Mouse (Mus musculus) midbrain, embryonic 12.5 days (tissue): ENCODE data around the gene Tmem178. TPM values are rescaled to one million over a fixed set of nuclear protein-coding genes. Genes with fewer than 3 reads are reported as not detected.

Source experiments
- ATAC-seq: fragments of 200-750 bp; cut with Nextera tagmentation; 2 replicates; pipeline ENCODE4 v1.8.0; 2017; ENCODE audit warnings: low read depth, moderate TSS enrichment, moderate library complexity; ENCODE audit not compliant: low FRiP score
- H3K27ac ChIP-seq: fragments of 300-500 bp; sonication (generic); replicated peaks from 2 replicates; pipeline ENCODE4 v1.5.1; 2016; ENCODE audit warnings: mild to moderate bottlenecking
- H3K27me3 ChIP-seq: fragments of 300-500 bp; sonication (generic); 2 replicates; pipeline ENCODE4 v1.6.1; 2016; ENCODE audit warnings: mild to moderate bottlenecking
- H3K36me3 ChIP-seq: fragments of 300-500 bp; sonication (generic); 2 replicates; pipeline ENCODE4 v1.6.1; 2016
- H3K4me1 ChIP-seq: fragments of 300-500 bp; sonication (generic); 2 replicates; pipeline ENCODE4 v1.6.1; 2016
- H3K4me2 ChIP-seq: fragments of 300-500 bp; sonication (generic); replicated peaks from 2 replicates; pipeline ENCODE4 v1.6.1; 2016; ENCODE audit warnings: mild to moderate bottlenecking, moderate library complexity
- H3K4me3 ChIP-seq: fragments of 300-500 bp; sonication (generic); 2 replicates; pipeline ENCODE4 v1.5.1; 2016; ENCODE audit warnings: mild to moderate bottlenecking
- H3K9ac ChIP-seq: fragments of 300-500 bp; sonication (generic); replicated peaks from 2 replicates; pipeline ENCODE4 v1.6.1; 2016; ENCODE audit warnings: mild to moderate bottlenecking, moderate library complexity
- H3K9me3 ChIP-seq: fragments of 300-500 bp; sonication (generic); 2 replicates; pipeline ENCODE4 v1.6.1; 2016; ENCODE audit warnings: mild to moderate bottlenecking
- WGBS: fragments of 180-500 bp; shearing (Covaris S2); methylation state at CpG from one replicate; pipeline ENCODE4 v1.1.7; 2016; 5-methylcytosine and 5-hydroxymethylcytosine counted together
- polyA plus RNA-seq: library from polyadenylated mRNA; unstranded; fragments of >200 nt; fragmentation: Nextera tagmentation; extraction: Ambion mirVana; gene quantifications from 2 replicates; pipeline ENCODE4 v1.2.1, GENCODE M21; 2016

The Tmem178 gene
- polyA plus RNA-seq, 1 experiment from 2014 or later, result 23.4 TPM

DNA sequence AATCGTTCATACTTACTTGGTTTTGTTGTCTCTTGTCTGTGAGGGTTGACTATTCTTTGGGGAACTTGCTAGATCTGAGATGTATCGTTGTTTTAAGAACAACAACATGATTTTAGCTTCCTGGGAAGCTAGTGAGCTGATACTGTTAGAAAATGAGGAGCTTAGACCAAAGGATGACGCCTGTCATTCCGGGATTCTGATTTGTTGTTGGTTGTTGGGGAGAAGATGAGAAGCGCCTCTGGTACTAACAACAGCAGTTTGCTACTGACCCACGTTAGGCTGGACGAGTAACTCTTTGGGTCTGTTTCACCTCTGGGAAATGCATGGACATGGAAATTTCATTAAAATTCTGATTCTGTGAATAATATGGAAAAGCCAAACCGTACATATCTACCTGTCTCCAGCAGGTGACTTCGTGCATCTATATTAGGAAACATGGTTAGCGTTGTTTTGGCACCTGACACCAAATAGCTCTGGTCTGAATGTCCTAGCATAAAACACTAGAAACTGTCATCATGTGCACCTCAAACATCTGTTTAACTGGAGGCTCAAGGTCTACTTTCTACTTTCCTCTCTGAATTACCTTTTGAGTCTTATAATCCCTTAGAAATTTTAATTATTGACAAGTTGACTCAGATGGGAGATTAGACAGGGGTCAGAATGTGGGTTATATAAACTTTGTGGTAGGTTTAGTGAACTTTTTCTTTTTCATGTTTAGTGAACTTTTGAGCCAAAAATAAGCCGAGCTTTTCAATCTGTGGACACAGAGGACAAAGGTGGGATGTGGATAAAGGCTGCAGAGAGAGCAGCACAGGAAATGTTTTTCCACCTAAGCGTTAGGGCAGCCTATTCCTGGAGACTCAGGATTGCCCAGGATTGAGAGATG is 2.9 kb downstream of the Tmem178 start:
- 84% methylated on average over 12 of the region's 12 CpGs for WGBS
- ATAC-seq, result no peak
- Histone ChIP-seq H3K9ac (no peak overlapping the region), H3K4me2 (peak overlapping the region; percentile 51), H3K27me3 (peaks cover 17% of the 10 kb centered on the region), H3K4me1 (peaks cover 15% of the 10 kb centered on the region), H3K9me3 (no peaks in the 10 kb centered on the region), H3K27ac (no peak overlapping the region), H3K4me3 (peak overlapping the region; percentile 36; the same call in 1 of the 2 replicates), H3K36me3 (no peaks in the 10 kb centered on the region)

DNA sequence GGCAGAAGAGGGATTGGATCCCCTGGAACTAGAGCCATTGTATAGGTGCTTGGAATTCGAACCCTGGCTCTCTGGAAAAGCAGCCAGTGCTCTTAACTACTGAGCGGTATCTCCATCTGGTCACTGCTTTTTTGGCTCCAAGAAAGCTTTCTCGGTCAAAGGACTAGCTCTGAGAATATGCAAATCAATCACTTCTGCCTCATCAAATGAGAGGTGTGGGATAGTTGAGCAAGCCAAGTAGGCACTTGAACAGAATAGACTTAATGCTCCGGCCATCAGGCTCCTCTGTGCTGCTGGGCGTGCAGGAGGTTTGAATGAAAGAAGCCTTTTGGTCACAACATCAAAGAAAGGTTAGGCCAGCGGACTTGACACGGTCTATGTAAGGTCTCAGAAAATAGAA is 5.0 kb downstream of the Tmem178 start:
- 81% methylated on average over 7 of the region's 7 CpGs for WGBS
- H3K27me3 ChIP-seq, result peaks cover 7% of the 10 kb centered on the region
- no peak overlapping the region for H3K27ac ChIP-seq
- ATAC-seq, result no peak
- H3K4me3 ChIP-seq, result no peak overlapping the region
- H3K4me1 ChIP-seq, result peaks cover 20% of the 10 kb centered on the region
- H3K9me3 ChIP-seq, result no peaks in the 10 kb centered on the region
- H3K4me2 ChIP-seq, result no peak overlapping the region
- no peak overlapping the region for H3K9ac ChIP-seq
- no peaks in the 10 kb centered on the region for H3K36me3 ChIP-seq

DNA sequence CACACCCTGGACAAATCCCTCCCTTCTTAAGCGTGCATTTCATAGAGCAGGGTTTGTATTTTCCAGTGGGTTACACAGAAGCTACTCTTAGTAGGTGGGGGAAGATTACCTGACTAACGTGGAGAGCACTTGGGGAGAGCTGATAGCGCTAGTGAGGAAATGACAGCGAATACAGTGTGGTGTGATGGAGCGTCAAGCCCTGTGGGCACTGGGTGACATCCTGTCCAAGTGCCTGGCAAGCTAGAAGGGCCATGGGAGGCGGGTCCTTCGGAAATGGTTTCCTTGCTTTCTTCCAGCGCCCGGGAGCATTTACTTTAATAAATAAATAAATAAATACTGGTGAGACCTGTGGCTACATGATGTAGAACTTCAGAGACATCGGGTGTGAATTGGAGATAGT is 5.5 kb downstream of the Tmem178 start:
- no peak for ATAC-seq
- Histone ChIP-seq H3K9ac (no peak overlapping the region), H3K27ac (no peak overlapping the region), H3K4me2 (no peak overlapping the region), H3K4me1 (peaks cover 20% of the 10 kb centered on the region), H3K27me3 (peaks cover 7% of the 10 kb centered on the region), H3K9me3 (no peaks in the 10 kb centered on the region), H3K4me3 (no peak overlapping the region), H3K36me3 (no peaks in the 10 kb centered on the region)
- 89% methylated on average over 10 of the region's 10 CpGs for WGBS

DNA sequence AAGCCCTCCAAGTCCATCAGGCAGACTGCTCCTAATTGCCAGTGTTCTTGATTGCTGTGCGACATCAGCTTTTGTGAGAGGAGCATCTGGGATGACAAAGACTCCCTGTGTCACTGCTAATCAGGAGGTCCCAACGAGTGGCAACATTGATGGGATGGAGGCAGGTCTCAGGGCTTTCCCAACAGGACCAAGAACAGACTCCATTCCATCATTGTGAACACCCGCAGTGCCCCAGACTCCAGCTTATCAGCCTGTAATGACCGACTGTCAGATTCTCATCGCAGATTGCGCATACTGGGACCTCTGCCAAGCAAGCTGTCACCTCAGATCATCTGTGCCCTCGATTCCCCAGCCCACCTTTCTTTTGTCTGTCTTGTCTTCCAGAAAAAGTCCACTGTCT is 7.9 kb downstream of the Tmem178 start:
- Histone ChIP-seq H3K36me3 (no peaks in the 10 kb centered on the region), H3K4me3 (no peak overlapping the region), H3K27ac (no peak overlapping the region), H3K27me3 (no peaks in the 10 kb centered on the region), H3K4me1 (peaks cover 19% of the 10 kb centered on the region), H3K9me3 (no peaks in the 10 kb centered on the region), H3K9ac (no peak overlapping the region), H3K4me2 (no peak overlapping the region)
- 72% methylated on average over 7 of the region's 7 CpGs for WGBS
- ATAC-seq, result no peak

DNA sequence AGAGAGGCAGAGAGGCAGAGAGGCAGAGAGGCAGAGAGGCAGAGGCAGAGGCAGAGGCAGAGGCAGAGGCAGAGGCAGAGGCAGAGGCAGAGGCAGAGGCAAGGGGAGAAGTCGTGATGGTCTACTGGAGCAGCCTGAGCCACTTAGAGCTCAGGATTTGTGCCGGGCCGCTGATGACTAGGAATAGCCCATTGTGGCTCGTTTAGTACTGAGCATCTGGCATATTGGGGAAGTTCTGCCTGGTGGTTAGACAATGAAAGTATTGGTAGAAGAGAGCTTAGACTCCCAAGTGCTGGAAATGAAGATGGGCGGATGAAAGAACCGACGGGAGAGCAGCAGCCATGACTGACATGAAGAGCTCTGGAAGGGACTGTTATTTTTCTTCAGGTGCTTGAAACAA is 11.0 kb downstream of the Tmem178 start:
- WGBS, result 66% methylated on average over 7 of the region's 7 CpGs
- no peak for ATAC-seq
- H3K4me2 ChIP-seq, result no peak overlapping the region
- H3K9me3 ChIP-seq, result no peaks in the 10 kb centered on the region
- no peak overlapping the region for H3K4me3 ChIP-seq
- H3K27me3 ChIP-seq, result no peaks in the 10 kb centered on the region
- no peaks in the 10 kb centered on the region for H3K36me3 ChIP-seq
- no peak overlapping the region for H3K9ac ChIP-seq
- no peak overlapping the region for H3K27ac ChIP-seq
- peaks cover 19% of the 10 kb centered on the region for H3K4me1 ChIP-seq

DNA sequence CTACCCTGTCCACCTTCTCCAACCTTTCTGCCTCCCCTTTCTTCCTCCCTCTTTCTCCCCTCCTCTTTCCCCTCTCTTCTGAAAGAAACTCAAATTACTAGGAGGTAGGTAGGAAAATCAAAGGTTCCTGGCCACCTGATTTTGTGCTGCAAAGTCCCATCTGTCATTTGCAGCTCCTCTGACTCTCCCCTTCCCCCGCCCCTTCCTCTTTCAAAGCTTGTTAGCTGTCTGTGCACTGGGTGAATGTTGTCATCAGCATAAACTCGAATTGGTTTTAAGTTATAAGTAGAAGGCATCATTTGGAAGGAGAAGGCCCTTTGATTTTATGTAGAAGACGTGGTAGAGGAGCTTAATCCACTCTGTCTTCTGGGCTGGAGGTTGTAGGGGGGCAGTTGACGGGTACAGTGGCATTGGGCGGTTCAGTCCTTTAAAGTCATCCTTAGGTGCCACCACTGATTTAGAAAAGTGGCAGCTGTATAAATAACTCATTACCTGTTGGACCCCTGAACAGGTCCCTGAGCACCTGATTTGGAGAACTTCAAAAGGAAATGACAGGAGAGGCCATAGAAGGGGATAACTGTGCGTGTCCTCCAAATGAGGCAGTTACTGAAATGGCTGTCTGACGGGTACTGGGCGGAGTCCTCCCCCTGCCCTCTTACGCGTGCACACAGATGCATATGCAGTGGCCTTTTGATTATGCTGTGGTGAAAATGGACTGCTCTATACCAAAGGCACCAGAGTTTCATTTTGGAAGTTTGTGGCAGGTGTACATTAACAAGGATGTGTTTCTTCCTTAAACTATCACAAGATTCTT is 11.8 kb downstream of the Tmem178 start:
- no peak overlapping the region for H3K4me2 ChIP-seq
- ATAC-seq, result peak; percentile 47; the same call in 1 of the 2 replicates
- no peak overlapping the region for H3K27ac ChIP-seq

DNA sequence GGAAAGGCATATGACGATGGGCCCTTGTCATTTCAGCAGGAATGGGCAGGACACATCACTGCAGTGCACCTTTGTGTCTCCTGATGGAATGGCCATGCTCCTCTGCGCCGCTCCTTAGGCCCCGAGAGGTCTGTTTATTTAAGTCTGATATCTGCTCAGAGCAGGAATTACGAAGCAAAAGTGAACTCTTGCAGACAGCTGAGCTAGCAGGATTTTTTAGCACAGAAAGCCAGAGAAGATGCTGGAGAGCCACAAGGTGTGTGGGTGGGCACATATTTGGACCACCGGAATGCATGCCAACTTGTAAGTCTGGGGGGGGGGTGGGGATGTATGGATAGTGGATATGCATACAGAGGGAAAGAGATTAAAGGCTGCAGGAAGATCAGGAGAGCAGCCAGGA is 13.9 kb downstream of the Tmem178 start:
- Histone ChIP-seq H3K9ac (no peak overlapping the region), H3K4me3 (no peak overlapping the region), H3K36me3 (no peaks in the 10 kb centered on the region), H3K4me1 (peaks cover 14% of the 10 kb centered on the region), H3K27ac (no peak overlapping the region), H3K9me3 (no peaks in the 10 kb centered on the region), H3K4me2 (no peak overlapping the region), H3K27me3 (no peaks in the 10 kb centered on the region)
- 78% methylated on average over 6 of the region's 6 CpGs for WGBS
- ATAC-seq, result no peak

More for the DNA sequence above, 11.8 kb downstream of the Tmem178 start:
- WGBS, result 75% methylated on average over 10 of the region's 10 CpGs
- Histone ChIP-seq H3K27me3 (no peaks in the 10 kb centered on the region), H3K36me3 (no peaks in the 10 kb centered on the region), H3K9ac (no peak overlapping the region; the same call in 1 of the 2 replicates), H3K9me3 (no peaks in the 10 kb centered on the region), H3K4me3 (no peak overlapping the region), H3K4me1 (peaks cover 19% of the 10 kb centered on the region)

DNA sequence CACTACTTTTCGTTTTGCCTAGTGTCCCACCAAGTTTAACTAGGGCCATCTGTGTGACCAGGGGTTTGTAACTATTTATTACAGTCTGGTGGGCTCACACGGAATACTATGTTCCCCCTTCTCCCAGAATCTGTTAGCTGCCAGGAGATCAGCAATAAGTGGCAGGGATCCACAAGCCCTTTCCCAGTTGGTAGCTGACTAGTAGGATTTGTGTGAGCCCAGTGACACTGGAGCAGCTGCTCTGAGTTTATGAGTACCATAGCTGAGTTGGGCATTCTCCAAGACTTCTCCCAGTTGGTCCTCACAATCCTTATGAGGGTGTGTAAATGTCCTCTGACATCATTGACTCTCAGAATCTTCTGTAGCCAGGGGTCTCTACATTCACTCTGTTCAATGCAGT is 15.4 kb downstream of the Tmem178 start:
- H3K4me2 ChIP-seq, result no peak overlapping the region
- no peaks in the 10 kb centered on the region for H3K9me3 ChIP-seq
- no peak overlapping the region for H3K4me3 ChIP-seq
- no peak overlapping the region for H3K27ac ChIP-seq
- 84% methylated on average over 2 of the region's 2 CpGs for WGBS
- ATAC-seq, result no peak
- H3K9ac ChIP-seq, result no peak overlapping the region
- peaks cover 12% of the 10 kb centered on the region for H3K4me1 ChIP-seq
- H3K27me3 ChIP-seq, result no peaks in the 10 kb centered on the region
- H3K36me3 ChIP-seq, result no peaks in the 10 kb centered on the region

DNA sequence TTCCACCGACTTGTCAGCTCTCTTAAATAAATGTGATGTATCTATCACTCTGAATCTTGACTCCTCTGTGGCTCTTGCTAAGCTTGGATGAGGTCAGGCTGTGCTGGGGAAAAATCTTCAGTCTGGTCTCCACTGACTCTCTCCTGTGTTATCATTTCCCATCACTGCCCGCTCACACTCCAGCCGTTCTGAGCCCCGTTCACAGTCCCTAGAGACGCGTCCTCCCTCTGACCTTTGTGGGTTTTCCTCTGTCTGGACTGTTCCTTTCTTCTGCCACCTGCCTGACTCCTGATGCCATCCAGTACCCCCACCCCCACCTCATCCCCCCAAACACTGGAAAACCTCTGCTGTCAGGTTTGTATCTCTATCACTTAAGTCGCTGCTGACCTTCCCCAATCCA is 23.0 kb downstream of the Tmem178 start:
- Histone ChIP-seq H3K27ac (0 out of 2 replicates have a peak overlapping the region, but pooled peaks have one; percentile 10), H3K4me1 (peaks cover 38% of the 10 kb centered on the region), H3K9me3 (no peaks in the 10 kb centered on the region), H3K36me3 (no peaks in the 10 kb centered on the region), H3K4me2 (no peak overlapping the region), H3K9ac (0 out of 2 replicates have a peak overlapping the region, but pooled peaks have one; percentile 20), H3K4me3 (no peak overlapping the region), H3K27me3 (no peaks in the 10 kb centered on the region)
- 52% methylated on average over 7 of the region's 7 CpGs for WGBS
- ATAC-seq, result no peak

DNA sequence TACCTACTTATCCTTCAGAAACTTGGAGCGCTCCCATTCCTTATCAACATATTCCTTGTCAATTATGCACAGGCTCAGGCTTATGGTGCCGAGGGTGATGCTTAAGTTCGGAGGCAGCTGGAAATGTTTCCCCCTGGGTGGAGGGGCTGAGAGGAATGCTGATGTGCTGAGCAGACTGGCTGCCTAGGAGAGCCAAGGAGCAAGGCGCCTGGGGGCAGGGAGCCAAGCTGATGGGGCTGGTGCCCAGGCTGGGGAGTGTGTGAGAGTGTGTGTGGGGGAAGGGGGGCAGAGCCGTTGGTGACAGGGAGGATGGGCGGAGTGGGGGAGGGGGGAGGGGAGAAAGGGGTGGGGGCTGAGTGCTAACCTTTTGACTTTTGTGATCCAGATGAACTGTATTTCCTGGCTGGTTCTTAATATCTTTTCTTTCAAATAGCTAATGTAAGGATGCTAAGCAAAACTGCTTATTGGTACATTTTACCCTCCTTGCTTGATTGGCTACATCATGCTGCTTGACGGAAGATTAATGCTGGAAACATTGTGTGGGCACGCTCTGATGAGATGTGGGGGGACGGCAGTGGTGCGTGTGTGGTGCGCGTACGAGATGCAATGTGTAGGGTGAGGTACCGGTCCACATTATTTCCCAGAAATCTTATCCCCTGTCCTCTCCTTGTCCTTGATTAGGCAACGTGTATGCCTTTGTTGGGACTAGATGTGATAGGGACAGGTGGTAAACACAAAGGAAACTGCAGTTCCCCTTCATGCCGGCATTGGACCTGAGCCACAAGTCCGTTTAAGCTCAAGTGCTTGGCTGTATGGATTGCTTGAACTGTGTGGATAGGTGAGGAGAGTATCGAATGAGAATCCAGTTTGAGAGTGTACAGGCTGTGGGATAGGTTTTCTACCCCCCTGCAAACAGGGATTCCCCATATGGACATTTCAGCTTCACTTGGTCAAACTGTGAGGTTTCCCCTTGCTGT is 25.5 kb downstream of the Tmem178 start:
- peak overlapping the region; percentile 49 for H3K27ac ChIP-seq
- H3K27me3 ChIP-seq, result no peaks in the 10 kb centered on the region
- peak; percentile 93 for ATAC-seq
- H3K4me3 ChIP-seq, result no peak overlapping the region
- no peak overlapping the region for H3K9ac ChIP-seq
- H3K36me3 ChIP-seq, result no peaks in the 10 kb centered on the region
- peak overlapping the region; percentile 9; the same call in 1 of the 2 replicates for H3K4me2 ChIP-seq
- no peaks in the 10 kb centered on the region for H3K9me3 ChIP-seq
- peaks cover 38% of the 10 kb centered on the region for H3K4me1 ChIP-seq
- WGBS, result 48% methylated on average over 18 of the region's 18 CpGs

DNA sequence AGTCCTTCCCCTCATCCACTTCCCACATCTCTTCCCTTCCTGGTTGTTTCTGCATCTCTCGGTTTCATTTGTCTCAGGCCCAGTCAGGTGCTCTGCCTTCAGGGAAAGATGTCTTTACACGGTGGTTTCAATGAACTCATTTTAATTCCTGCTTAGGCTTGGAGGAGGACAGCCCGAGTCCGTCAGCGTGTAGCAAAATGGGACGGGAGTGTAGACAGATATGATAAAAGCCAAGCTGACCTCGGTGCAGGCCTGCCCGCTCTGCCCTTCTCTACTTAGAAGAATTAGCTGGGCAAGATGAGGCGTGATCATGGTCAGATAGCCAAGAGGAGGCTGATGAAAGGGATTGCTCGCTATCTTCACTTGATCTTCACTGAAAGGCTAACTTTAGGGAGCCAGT is 26.3 kb downstream of the Tmem178 start:
- WGBS, result 66% methylated on average over 10 of the region's 10 CpGs
- no peaks in the 10 kb centered on the region for H3K27me3 ChIP-seq
- peak overlapping the region; percentile 49 for H3K27ac ChIP-seq
- no peaks in the 10 kb centered on the region for H3K9me3 ChIP-seq
- no peak overlapping the region for H3K9ac ChIP-seq
- no peak overlapping the region for H3K4me3 ChIP-seq
- H3K4me1 ChIP-seq, result peaks cover 38% of the 10 kb centered on the region
- no peak for ATAC-seq
- H3K4me2 ChIP-seq, result no peak overlapping the region
- H3K36me3 ChIP-seq, result no peaks in the 10 kb centered on the region
